Mouse (Mus musculus) cortical plate, adult 2 months (tissue): ENCODE measurements at regions not wholly inside any gene's neighbourhood (a gene's known extent, or its start where the extent isn't known, plus 50 kb on each side); places are given as distances from the start of the nearest gene placed in this dataset.

Experiments used
- CTCF ChIP-seq: fragments of 200-500 bp; IDR thresholded peaks from 2 replicates; pipeline ENCODE4 v1.5.1; 2011; ENCODE audit warnings: mild to moderate bottlenecking, control low read depth, low read length; ENCODE audit not compliant: insufficient read depth; ENCODE audit errors: extremely low read depth
- POLR2A ChIP-seq: fragments of 200-500 bp; IDR thresholded peaks from 2 replicates; pipeline ENCODE4 v1.6.1; 2011; ENCODE audit warnings: mild to moderate bottlenecking, low read length, control low read depth; ENCODE audit not compliant: insufficient read depth; ENCODE audit errors: extremely low read depth

GRCm38 (mm10) chr9:113435921-113436320 lies 272.1 kb downstream of the Pdcd6ip start:
- TF ChIP-seq POLR2A (no peak), CTCF (0 out of 2 replicates have a peak, but pooled peaks have one; percentile 2)
